Mouse (Mus musculus) cerebellum, postnatal 4 days (tissue): Measurements from ENCODE around the gene Asb12.
"Not testable (repeated sequence)": the region's sequence is repeated elsewhere in the genome, so short reads cannot be mapped to it uniquely, and the experiment has no call there.

Experiments used
- DNase-seq, 2 experiments: peaks; one replicate each; pipeline ENCODE4 v3.0.0; 2022; ENCODE audit warnings: low spot score in 2 of 2, mixed read lengths in 1 of 2

The Asb12 gene

DNA sequence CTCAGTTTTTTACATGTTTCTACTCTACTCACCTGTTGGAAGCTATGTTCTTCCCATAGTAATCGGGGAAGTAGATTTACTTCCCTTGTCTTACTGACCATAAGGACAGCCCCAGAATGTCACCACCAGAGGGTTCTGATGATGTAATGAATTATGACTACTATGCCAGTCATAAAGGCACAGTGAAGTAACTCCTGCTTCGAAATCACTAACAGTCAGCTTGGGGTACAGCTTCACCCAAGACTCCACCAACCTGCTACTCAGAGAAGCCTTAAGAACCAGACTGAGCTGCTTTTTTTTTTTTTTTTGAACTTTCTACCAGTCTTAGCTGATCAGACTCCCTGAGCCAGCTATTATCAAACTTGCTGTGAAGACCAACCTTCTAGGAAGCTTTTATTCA, at the start of gene Asb12, which contains the start of gene Pfn5:
TSS of gene Asb12 (minus strand) at position 101 of the 400 bp plus-strand sequence.
TSS of gene Pfn5 (plus strand) at position 218 of the 400 bp plus-strand sequence.
- DNase-seq: no peak

DNA sequence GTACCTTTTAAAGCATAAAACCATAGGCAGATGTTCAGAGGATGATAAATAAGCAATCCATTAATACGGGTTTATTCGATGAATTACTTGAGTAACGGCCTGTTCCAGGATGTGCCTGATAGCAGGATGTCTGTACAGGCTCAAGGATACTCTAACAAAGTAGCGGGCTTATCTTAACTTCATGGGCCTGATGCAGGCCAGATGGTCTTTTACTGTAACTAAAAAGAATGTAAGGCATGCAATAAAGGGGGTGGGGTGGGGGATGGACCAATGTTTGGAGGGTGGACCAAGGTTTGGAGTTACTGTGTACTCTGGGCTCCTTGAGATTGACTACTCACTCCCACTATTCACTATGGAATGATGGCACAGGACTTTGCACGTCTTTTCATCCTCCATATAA, 42.8 kb upstream of the Asb12 start:
- no peak for DNase-seq

DNA sequence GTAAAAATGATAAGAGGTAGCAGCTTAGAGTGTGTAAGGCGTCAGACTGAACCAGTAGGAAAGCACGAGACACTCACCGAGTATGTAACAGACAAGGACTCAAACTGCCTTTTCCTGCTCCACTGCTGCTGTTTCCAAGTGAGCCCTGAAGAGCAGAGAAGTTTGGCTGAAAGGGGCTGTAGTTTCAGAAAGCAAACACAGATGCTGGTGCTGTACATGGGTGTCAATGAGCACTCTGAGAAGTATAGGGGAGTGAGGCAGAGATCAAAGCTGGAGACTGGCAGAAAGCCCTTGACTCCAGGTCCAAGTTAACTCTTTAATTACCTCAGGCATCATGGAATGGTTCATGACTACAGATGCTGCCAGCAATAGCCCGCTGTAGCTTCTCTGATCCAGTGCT, 3.5 kb downstream of the Asb12 start:
- DNase-seq: no peak

DNA sequence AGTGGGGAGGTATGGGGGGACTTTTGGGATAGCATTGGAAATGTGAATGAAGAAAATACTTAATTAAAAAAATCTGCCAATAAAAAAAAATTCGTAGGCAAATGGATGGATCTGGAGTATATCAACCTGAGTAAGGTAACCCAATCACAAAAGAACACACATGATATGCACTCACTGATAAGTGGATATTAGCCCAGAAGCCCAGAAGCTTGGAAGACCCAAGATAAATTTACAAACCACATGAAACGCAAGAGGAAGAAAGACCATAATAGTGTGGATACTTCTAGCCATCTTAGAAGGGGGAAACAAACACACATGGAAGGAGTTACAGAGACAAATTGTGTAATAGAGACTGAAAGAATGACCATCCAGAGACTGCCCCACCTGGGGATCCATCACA, 22.3 kb downstream of the Asb12 start:
- not testable (repeated sequence) for DNase-seq

DNA sequence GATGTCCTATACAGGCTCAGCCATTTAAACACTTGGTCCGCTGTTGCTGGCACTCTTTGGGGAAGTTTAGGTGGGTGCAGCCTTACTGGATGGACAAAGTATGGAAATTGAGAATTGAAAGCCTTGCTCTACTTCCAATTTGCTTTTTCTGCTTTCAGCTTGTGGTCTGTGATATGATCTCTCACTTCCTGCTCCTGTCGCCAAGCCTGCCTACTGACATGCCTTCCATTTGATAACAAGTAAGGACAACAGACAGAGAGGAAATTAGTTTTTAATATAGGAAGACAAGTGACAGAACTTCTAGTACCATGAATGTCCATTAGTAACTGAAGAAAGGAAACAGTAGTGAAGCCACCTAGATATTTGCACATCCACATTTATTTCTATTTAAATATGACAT, 32.6 kb downstream of the Asb12 start:
- DNase-seq: no peak

DNA sequence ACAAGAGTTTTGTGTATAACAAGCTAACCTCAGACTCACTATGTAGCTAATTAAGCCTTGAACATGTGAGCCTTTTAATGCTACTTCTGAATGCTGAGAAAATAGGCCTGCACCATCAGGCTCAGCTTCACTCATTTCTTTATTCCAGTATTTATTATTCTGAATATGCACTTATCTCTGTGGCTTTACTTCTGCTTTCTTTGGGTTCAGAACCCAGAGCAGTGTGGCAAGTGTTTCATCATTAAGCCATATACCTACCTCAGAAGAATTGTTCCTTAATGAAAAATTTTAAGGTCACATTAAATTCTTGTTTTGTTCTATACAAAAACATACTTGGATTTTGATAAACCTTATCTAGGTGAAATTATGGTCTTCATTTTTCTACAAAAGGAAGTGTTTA, 33.9 kb downstream of the Asb12 start:
- no peak for DNase-seq

DNA sequence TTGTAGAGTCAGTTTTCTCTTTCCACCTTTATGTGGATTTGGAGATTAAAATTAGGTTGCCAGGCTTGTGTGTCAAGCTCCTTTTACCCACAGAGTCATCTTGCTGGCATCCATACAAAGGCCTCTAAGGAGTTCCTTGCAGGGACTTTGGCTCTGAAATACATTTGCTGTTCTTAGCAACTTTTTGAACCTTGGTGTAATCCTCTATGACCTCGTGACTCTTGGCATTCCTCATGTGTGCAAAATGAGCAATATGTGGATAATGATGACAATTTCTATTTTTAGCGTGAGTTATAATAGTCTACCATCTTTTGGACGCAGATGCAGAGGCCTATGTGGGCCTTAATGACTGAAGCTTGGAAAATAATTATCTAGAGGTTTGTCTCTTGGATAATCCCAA, 100.6 kb downstream of the Asb12 start:
- no peak for DNase-seq

DNA sequence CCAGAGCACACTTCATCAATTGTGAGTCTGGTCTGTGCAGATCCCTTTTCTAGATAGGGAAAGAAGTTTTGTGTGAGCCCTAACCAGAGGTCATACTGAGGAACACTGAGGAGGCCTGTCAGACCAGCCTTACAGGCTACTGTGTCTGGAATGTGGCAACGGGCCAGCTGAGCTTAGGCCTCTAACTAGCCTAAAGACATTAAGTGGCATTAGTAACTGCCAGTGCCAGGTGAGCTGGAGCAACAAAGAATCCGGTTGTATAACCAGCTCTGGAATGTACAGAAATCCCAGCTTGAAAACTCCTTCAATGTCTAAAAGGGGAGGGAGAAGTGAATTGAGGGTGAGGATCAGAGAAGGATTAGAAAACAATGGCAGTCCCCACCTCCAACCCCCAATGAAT, 111.9 kb downstream of the Asb12 start:
- no peak for DNase-seq

DNA sequence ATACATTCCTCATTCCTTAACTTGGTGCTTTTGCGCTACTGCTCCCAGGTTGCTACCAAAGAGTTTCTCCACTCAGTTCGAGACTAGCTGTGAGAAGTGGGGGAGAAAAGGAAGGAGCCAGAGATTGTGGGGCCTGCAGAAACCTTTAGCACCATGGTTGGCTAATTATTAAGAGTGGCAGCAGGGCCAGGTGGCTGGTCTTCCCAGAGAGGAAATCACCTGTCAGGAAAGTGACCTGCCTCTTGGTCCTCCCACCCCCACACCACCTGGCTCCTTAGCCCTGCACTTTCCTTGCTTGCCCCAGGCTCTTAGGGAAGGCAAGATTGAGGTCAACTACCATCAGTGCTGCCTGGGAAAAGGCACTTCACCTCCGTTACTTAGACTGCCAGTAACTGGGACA, 112.6 kb downstream of the Asb12 start:
- no peak for DNase-seq

DNA sequence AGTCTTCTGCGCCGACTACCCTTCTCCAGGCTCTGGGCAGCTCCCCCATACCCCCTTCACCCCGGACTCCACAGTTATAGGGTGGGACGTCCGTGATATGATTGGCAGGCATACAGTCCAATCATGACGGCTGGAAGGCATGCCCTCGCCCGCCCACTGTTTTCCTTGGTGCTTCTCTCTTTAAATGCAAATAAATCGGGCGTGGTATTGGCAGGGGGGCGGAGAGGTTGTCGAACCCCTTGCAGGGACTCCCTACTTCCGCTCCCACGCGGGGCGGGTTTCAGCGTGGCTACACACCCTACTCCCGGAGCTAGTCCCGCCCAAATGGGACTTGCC, 113.0 kb downstream of the Asb12 start, which contains the start of gene Amer1:
TSS of gene Amer1 (minus strand) at position 97 of the 336 bp plus-strand sequence.
- DNase-seq: peak; percentile 65 to 79

DNA sequence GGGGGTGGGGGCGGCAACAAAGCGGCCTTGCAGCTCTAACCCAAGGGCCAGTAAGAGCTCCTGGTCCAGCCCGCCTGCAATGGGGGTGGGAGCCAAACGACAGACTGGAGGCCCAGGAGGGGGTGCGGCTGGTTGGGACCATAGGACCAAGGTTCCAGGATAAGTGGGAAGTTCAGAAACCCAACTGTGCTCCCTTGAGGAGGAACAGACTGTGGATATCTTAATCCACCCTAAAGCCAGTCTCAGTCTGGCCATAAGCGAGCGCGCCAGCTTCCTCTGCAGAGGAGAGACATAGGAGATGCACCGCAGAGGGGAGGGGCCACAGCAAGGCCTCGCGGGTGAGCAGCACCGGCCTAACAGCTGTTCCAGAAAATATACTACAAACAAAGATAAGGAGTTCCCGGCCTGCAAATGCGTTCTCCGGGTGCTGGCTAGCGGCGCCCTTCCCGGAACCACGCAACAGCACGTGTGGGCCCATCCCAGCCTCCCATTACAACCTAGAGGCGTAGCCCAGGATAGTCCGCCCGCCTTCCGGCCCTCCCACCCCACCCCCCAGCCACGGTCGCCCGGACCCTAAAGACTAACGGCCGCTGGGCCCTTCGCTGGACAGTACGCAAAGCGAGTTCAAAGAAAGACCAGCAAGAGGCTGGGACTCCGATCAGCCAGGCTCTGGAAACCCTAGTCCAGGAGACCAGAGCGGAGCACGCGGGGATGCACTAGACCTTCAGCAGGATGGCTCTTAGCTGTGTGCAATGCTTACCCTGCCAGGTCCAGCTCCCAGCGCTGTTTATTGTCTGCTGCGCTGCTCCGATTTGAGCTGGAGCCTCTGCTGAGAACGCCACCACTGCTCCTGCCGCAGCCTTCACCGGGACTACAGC, 113.7 kb downstream of the Asb12 start:
- DNase-seq: peak in 1 of 2 experiments; percentile 30

DNA sequence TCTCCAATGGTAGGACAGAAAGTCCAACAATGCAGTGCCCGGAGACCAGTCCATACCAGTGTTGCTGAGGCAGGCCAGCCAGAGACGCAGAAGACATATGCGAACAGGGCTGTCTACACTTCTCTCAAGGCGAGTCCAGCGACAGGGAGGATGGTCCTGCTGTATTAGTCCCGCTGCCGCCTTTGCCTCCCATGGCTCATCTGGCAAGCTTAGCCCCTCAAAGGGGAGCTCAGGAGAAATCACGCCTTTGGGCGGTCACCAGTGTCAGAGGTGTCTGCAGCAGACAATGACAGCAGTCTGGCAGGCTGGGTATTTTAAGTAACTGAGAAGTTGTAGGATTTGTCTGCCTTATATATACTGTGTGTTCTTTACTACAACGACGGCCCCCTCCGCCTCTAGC, 114.4 kb downstream of the Asb12 start:
- DNase-seq: no peak

DNA sequence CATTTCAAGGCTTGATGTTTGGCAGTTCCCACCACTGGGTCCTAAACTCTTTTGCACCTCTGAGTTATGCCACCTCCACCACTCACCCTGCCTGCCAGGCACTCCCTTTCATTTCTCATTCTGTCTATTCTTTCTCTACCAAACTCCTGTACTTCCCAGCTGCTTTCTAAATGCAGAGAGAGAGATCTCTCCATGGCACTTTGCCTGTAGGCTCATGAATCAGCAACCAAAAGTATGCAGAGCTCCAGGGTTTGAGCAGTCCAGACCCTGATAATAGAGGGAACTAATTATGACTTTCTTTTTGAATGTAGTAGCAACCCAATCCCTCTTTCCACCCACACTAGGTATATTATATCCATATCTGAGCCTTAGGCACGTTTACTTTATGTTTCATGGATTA, 115.5 kb downstream of the Asb12 start:
- DNase-seq: no peak

DNA sequence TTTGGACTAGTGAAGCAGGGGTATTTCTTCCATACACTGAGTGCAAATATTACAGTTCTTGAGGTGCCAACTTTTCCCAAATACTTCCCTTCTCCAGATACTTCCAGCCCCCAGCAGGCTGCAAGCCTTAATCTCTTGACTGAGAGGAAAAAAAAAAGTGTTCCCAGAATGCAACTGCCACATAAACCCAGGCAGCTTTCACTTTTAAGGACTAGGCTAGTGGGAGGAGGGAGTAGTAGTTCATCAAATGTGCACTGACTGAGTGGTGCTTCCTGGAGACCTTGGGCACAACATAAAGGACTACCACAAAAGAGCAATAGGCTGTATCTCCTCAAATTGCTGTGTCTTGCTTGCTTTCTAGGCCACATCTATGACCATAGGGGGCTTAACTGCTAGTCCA, 116.5 kb downstream of the Asb12 start:
- DNase-seq: no peak

DNA sequence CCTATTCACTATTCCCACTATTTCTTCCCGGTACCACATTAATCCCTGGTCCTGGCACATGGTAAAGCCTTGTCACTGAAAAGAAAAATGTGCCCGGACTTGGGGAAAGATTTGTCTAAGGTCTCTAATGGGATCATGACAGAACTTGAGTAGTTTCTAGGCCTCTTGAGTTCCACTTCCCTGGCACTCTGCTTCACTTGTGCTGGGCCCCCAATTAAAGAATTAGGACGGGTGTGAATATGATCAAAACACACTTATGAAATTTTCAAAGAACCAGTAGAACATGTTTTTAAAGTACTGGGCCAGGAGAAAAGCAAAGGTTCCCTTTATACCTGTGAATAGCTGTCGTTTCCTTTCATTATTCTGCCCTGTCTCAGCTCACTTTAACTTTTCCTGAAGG, 119.3 kb downstream of the Asb12 start:
- no peak for DNase-seq

DNA sequence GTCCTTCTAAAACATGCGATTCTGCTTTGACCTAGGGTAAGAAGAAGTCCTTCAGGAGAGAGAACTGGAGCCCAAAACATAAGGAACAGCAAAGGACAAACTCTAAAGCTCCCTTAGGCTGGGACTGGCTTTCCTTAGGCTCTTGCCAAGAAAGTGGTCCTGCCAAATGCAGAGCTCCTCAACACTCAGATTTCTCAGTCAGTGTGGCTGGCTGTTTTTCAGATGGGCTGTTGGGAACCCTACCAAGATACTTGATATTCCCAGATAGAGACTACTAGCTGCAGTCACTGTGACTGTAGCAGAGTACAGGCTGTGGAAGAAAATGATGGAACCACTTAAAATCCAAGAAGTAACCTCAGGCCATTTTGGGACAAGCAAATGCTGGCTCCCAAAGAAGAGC, 120.6 kb downstream of the Asb12 start:
- DNase-seq: no peak
